Mouse (Mus musculus) E14TG2a.4 (cell line): Measurements from ENCODE around the gene Atp8a2.

ENCODE experiments used
- H3K27me3 ChIP-seq: 2 replicates; pipeline ENCODE4 v1.6.1; 2014; ENCODE audit warnings: low read length, control low read depth; ENCODE audit not compliant: insufficient read depth
- H3K36me3 ChIP-seq: 2 replicates; pipeline ENCODE4 v1.6.1; 2014; ENCODE audit warnings: low read length, control low read depth; ENCODE audit not compliant: insufficient read depth
- H3K4me1 ChIP-seq: replicated peaks from 2 replicates; pipeline ENCODE4 v1.6.1; 2014; ENCODE audit warnings: low read depth, low read length, control low read depth
- H3K4me3 ChIP-seq: replicated peaks from 2 replicates; pipeline ENCODE4 v1.5.1; 2014; ENCODE audit warnings: mild to moderate bottlenecking, low read length
- H3K9me3 ChIP-seq: 2 replicates; pipeline ENCODE4 v1.6.1; 2014; ENCODE audit warnings: low read length, control low read depth
- CTCF ChIP-seq: conservative IDR thresholded peaks from 2 replicates; pipeline ENCODE4 v1.5.1; 2014; ENCODE audit warnings: low read length
- NANOG ChIP-seq: IDR thresholded peaks from 2 replicates; pipeline ENCODE4 v1.6.1; 2014; ENCODE audit warnings: borderline replicate concordance, low read length, mixed read lengths
- POU5F1 ChIP-seq: IDR thresholded peaks from 2 replicates; pipeline ENCODE4 v1.6.1; 2014; ENCODE audit warnings: low read length, borderline replicate concordance

Gene Atp8a2

GRCm38 (mm10) chr14:60137812-60138211, 59.2 kb downstream of the Atp8a2 start:
- TF ChIP-seq NANOG (no peak), POU5F1 (no peak), CTCF (no peak)
- no peaks in the 10 kb centered on the region for H3K27me3 ChIP-seq
- H3K4me3 ChIP-seq: no peak overlapping the region
- no peaks in the 10 kb centered on the region for H3K36me3 ChIP-seq
- H3K4me1 ChIP-seq: no peaks in the 10 kb centered on the region
- H3K9me3 ChIP-seq: no peaks in the 10 kb centered on the region

- Histone ChIP-seq H3K9me3 (no peaks in the 10 kb centered on the region), H3K36me3 (no peaks in the 10 kb centered on the region), H3K27me3 (no peaks in the 10 kb centered on the region), H3K4me1 (no peaks in the 10 kb centered on the region), H3K4me3 (no peak overlapping the region)
- no peak for TF ChIP-seq POU5F1
Observed at GRCm38 (mm10) chr14:60135801-60136200, 61.2 kb downstream of the Atp8a2 start.

- TF ChIP-seq POU5F1 (no peak), NANOG (no peak), CTCF (no peak)
- no peak overlapping the region for H3K4me3 ChIP-seq
- no peaks in the 10 kb centered on the region for H3K4me1 ChIP-seq
- no peaks in the 10 kb centered on the region; the same call in 1 of the 2 replicates for H3K27me3 ChIP-seq
- H3K36me3 ChIP-seq: no peaks in the 10 kb centered on the region
- H3K9me3 ChIP-seq: no peaks in the 10 kb centered on the region
Observed at GRCm38 (mm10) chr14:60134720-60135119, 62.3 kb downstream of the Atp8a2 start.

GRCm38 (mm10) chr14:60131196-60131876, 65.6 kb downstream of the Atp8a2 start:
- TF ChIP-seq CTCF: no peak
- TF ChIP-seq NANOG: no peak
- TF ChIP-seq POU5F1: no peak
- Histone ChIP-seq H3K4me1 (no peaks in the 10 kb centered on the region), H3K36me3 (no peaks in the 10 kb centered on the region), H3K27me3 (no peaks in the 10 kb centered on the region; the same call in 1 of the 2 replicates), H3K9me3 (no peaks in the 10 kb centered on the region), H3K4me3 (no peak overlapping the region)

- Histone ChIP-seq H3K27me3 (no peaks in the 10 kb centered on the region; the same call in 1 of the 2 replicates), H3K36me3 (no peaks in the 10 kb centered on the region), H3K9me3 (no peaks in the 10 kb centered on the region), H3K4me3 (no peak overlapping the region), H3K4me1 (no peaks in the 10 kb centered on the region)
- TF ChIP-seq CTCF: no peak
- TF ChIP-seq NANOG: no peak
- no peak for TF ChIP-seq POU5F1
Observed at GRCm38 (mm10) chr14:60129564-60129963, 67.4 kb downstream of the Atp8a2 start.

GRCm38 (mm10) chr14:60125202-60125601, 71.8 kb downstream of the Atp8a2 start:
- Histone ChIP-seq H3K4me1 (no peaks in the 10 kb centered on the region), H3K4me3 (no peak overlapping the region), H3K27me3 (peaks cover 2% of the 10 kb centered on the region; the same call in 1 of the 2 replicates), H3K36me3 (no peaks in the 10 kb centered on the region), H3K9me3 (no peaks in the 10 kb centered on the region)
- TF ChIP-seq NANOG: no peak
- TF ChIP-seq CTCF: no peak
- no peak for TF ChIP-seq POU5F1

GRCm38 (mm10) chr14:60121572-60121971, 75.4 kb downstream of the Atp8a2 start:
- Histone ChIP-seq H3K36me3 (no peaks in the 10 kb centered on the region), H3K4me3 (no peak overlapping the region), H3K9me3 (no peaks in the 10 kb centered on the region), H3K27me3 (0 out of 2 replicates have a peak, but pooled peaks cover 2% of the 10 kb centered on the region), H3K4me1 (no peaks in the 10 kb centered on the region)
- TF ChIP-seq CTCF (no peak), NANOG (no peak), POU5F1 (no peak)

GRCm38 (mm10) chr14:60117792-60118585, 79.0 kb downstream of the Atp8a2 start:
- Histone ChIP-seq H3K27me3 (0 out of 2 replicates have a peak, but pooled peaks cover 2% of the 10 kb centered on the region), H3K9me3 (no peaks in the 10 kb centered on the region), H3K4me1 (no peaks in the 10 kb centered on the region), H3K4me3 (no peak overlapping the region), H3K36me3 (no peaks in the 10 kb centered on the region)
- no peak for TF ChIP-seq NANOG
- no peak for TF ChIP-seq CTCF
- TF ChIP-seq POU5F1: no peak
